Mouse (Mus musculus) ZHBTc4 (cell line): ENCODE measurements around the gene Vwa8.

Experiments used
- DNase-seq: peaks from one replicate; pipeline ENCODE4 v3.0.0-alpha.2; 2011; ENCODE audit warnings: low read depth, low spot score

Vwa8 gene

GRCm38 (mm10) chr14:79140826-79141219 lies 292.0 kb downstream of the Vwa8 start:
- peak; percentile 46 for DNase-seq

GRCm38 (mm10) chr14:79142342-79142741 lies 293.5 kb downstream of the Vwa8 start:
- DNase-seq: no peak

GRCm38 (mm10) chr14:79143696-79144095 lies 294.8 kb downstream of the Vwa8 start:
- DNase-seq: no peak

- DNase-seq: no peak
Measured at GRCm38 (mm10) chr14:79144278-79145224, 295.7 kb downstream of the Vwa8 start.

GRCm38 (mm10) chr14:79151711-79152110 lies 302.9 kb downstream of the Vwa8 start:
- DNase-seq: no peak

GRCm38 (mm10) chr14:79153896-79154295 lies 305.0 kb downstream of the Vwa8 start:
- DNase-seq: no peak

GRCm38 (mm10) chr14:79154961-79155360 lies 306.1 kb downstream of the Vwa8 start:
- no peak for DNase-seq

- no peak for DNase-seq
Measured at GRCm38 (mm10) chr14:79156526-79157411, 307.9 kb downstream of the Vwa8 start.

GRCm38 (mm10) chr14:79157451-79158218 lies 308.8 kb downstream of the Vwa8 start:
- no peak for DNase-seq

- no peak for DNase-seq
Measured at GRCm38 (mm10) chr14:79158219-79158521, 309.3 kb downstream of the Vwa8 start.

GRCm38 (mm10) chr14:79158673-79159200 lies 309.9 kb downstream of the Vwa8 start:
- no peak for DNase-seq

GRCm38 (mm10) chr14:79159451-79159850 lies 310.6 kb downstream of the Vwa8 start:
- DNase-seq: no peak

- no peak for DNase-seq
Measured at GRCm38 (mm10) chr14:79160486-79160885, 311.6 kb downstream of the Vwa8 start.

GRCm38 (mm10) chr14:79160966-79161365 lies 312.1 kb downstream of the Vwa8 start:
- no peak for DNase-seq

GRCm38 (mm10) chr14:79161741-79162140 lies 312.9 kb downstream of the Vwa8 start:
- no peak for DNase-seq

- DNase-seq: no peak
Measured at GRCm38 (mm10) chr14:79162678-79163077, 313.8 kb downstream of the Vwa8 start.

GRCm38 (mm10) chr14:79164334-79164733 lies 315.5 kb downstream of the Vwa8 start:
- DNase-seq: no peak

GRCm38 (mm10) chr14:79164925-79165324 lies 316.1 kb downstream of the Vwa8 start:
- peak; percentile 46 for DNase-seq

- DNase-seq: no peak
Measured at GRCm38 (mm10) chr14:79174526-79174925, 325.7 kb downstream of the Vwa8 start.

- DNase-seq: no peak
Measured at GRCm38 (mm10) chr14:79177754-79178153, 328.9 kb downstream of the Vwa8 start.

- DNase-seq: no peak
Measured at GRCm38 (mm10) chr14:79178247-79178646, 329.4 kb downstream of the Vwa8 start.
